Mouse (Mus musculus) G1E (cell line): Measurements from ENCODE around the gene Eftud2. TPM values are rescaled to one million over a fixed set of nuclear protein-coding genes. Genes with fewer than 3 reads are reported as not detected.

Experiments used
- ATAC-seq: 2 replicates; pipeline ENCODE4 v1.8.0; 2016; ENCODE audit warnings: mild to moderate bottlenecking; ENCODE audit not compliant: insufficient number of reproducible peaks, poor library complexity, low FRiP score, severe bottlenecking; ENCODE audit errors: extremely low read depth
- DNase-seq: peaks from one replicate; pipeline ENCODE4 v3.0.0; 2012; ENCODE audit warnings: low spot score
- H3K27me3 ChIP-seq: 2 replicates; pipeline ENCODE4 v1.6.1; 2012; ENCODE audit warnings: mild to moderate bottlenecking, low read length, inconsistent platforms; ENCODE audit not compliant: insufficient read depth
- H3K36me3 ChIP-seq: replicated peaks from 2 replicates; pipeline ENCODE3; 2012; ENCODE audit warnings: mild to moderate bottlenecking, inconsistent platforms
- H3K4me1 ChIP-seq: 2 replicates; pipeline ENCODE4 v1.6.1; 2012; ENCODE audit warnings: low read depth, low read length, inconsistent platforms, mixed read lengths; ENCODE audit not compliant: insufficient read depth
- H3K4me3 ChIP-seq: 2 replicates; pipeline ENCODE4 v1.5.1; 2012; ENCODE audit warnings: low read depth, mild to moderate bottlenecking, inconsistent platforms, low read length, moderate library complexity, mixed read lengths
- H3K9me3 ChIP-seq: replicated peaks from 2 replicates; pipeline ENCODE4 v1.6.1; 2012; ENCODE audit warnings: inconsistent platforms
- CTCF ChIP-seq: IDR thresholded peaks from 2 replicates; pipeline ENCODE4 v1.5.1; 2012; ENCODE audit warnings: low read depth, low read length, inconsistent platforms, mixed read lengths
- GATA1 ChIP-seq: IDR thresholded peaks from 2 replicates; pipeline ENCODE4 v1.6.1; 2012; ENCODE audit warnings: borderline replicate concordance, low read length, inconsistent platforms, mixed read lengths
- GATA2 ChIP-seq: IDR thresholded peaks from 2 replicates; pipeline ENCODE4 v1.6.1; 2012; ENCODE audit warnings: low read depth, low read length, inconsistent platforms, borderline replicate concordance
- POLR2AphosphoS5 ChIP-seq: IDR thresholded peaks from 2 replicates; pipeline ENCODE4 v1.6.1; 2012; ENCODE audit warnings: low read depth, low read length, inconsistent platforms; ENCODE audit not compliant: insufficient replicate concordance
- TAL1 ChIP-seq: conservative IDR thresholded peaks from 2 replicates; pipeline ENCODE4 v1.6.1; 2012; ENCODE audit warnings: low read depth, low read length, inconsistent platforms, mixed read lengths
- polyA plus RNA-seq: library from polyadenylated mRNA; stranded (reverse); fragments of >175 nt; gene quantifications from 2 replicates; pipeline ENCODE4 v1.2.3, GENCODE M21; 2012
- total RNA-seq, 2 experiments: library from RNA; stranded (forward) in 1 of 2; stranded (reverse) in 1 of 2; fragments of 200-1000 nt in 1 of 2; fragments of >200 nt in 1 of 2; fragmentation: Nextera tagmentation in 1 of 2; gene quantifications; 2 replicates each; pipeline ENCODE4 v1.2.3; 2014 to 2017

Eftud2 gene
- total and polyA plus RNA-seq, 3 experiments: 109 to 335 (median 171) TPM

- H3K4me3 ChIP-seq: no peak within 1 kb of the TSS
- DNase-seq (no peak), ATAC-seq (no peak)
- TF ChIP-seq CTCF: no peak
- no peak for TF ChIP-seq POLR2AphosphoS5
- no peak for TF ChIP-seq TAL1
- TF ChIP-seq GATA1: no peak
- no peak for TF ChIP-seq GATA2
- H3K4me1 ChIP-seq: peaks cover 16% of the 10 kb centered on the region
- H3K36me3 ChIP-seq: no peaks in the 10 kb centered on the region
- H3K9me3 ChIP-seq: no peaks in the 10 kb centered on the region
- peaks cover 66% of the 10 kb centered on the region for H3K27me3 ChIP-seq
Observed at GRCm38 (mm10) chr11:102884616-102885219, 3.9 kb upstream of the Eftud2 start, which contains the start of gene Fam187a. Fam187a (plus strand) TSS chr11:102885169.

- peaks cover 37% of the 10 kb centered on the region for H3K27me3 ChIP-seq
- H3K36me3 ChIP-seq: peaks cover 29% of the 10 kb centered on the region
- no peak for TF ChIP-seq CTCF
- no peak for TF ChIP-seq POLR2AphosphoS5
- TF ChIP-seq TAL1: no peak
- TF ChIP-seq GATA2: no peak
- TF ChIP-seq GATA1: no peak
- no peaks in the 10 kb centered on the region for H3K9me3 ChIP-seq
- peak overlapping the region; percentile 84 for H3K4me3 ChIP-seq
- DNase-seq (no peak), ATAC-seq (no peak; the same call in 1 of the 2 replicates)
- H3K4me1 ChIP-seq: peaks cover 28% of the 10 kb centered on the region
Observed at GRCm38 (mm10) chr11:102881314-102882198, 771 bp upstream of the Eftud2 start.

GRCm38 (mm10) chr11:102879558-102879957, 1.2 kb downstream of the Eftud2 start:
- H3K4me1 ChIP-seq: peaks cover 34% of the 10 kb centered on the region
- ATAC-seq (no peak), DNase-seq (no peak)
- H3K9me3 ChIP-seq: no peaks in the 10 kb centered on the region
- peaks cover 18% of the 10 kb centered on the region for H3K27me3 ChIP-seq
- H3K36me3 ChIP-seq: peaks cover 48% of the 10 kb centered on the region
- no peak for TF ChIP-seq TAL1
- no peak for TF ChIP-seq POLR2AphosphoS5
- TF ChIP-seq CTCF: no peak
- no peak for TF ChIP-seq GATA1
- no peak for TF ChIP-seq GATA2
- H3K4me3 ChIP-seq: peak overlapping the region; percentile 84; the same call in 1 of the 2 replicates

- H3K9me3 ChIP-seq: no peaks in the 10 kb centered on the region
- ATAC-seq (no peak), DNase-seq (no peak)
- TF ChIP-seq GATA2 (no peak), TAL1 (no peak), CTCF (no peak), POLR2AphosphoS5 (no peak), GATA1 (no peak)
- no peak overlapping the region for H3K4me3 ChIP-seq
- H3K4me1 ChIP-seq: peaks cover 21% of the 10 kb centered on the region
- no peaks in the 10 kb centered on the region for H3K27me3 ChIP-seq
- H3K36me3 ChIP-seq: peaks cover 85% of the 10 kb centered on the region
Observed at GRCm38 (mm10) chr11:102874801-102875334, 5.9 kb downstream of the Eftud2 start.

GRCm38 (mm10) chr11:102864272-102864671, 16.5 kb downstream of the Eftud2 start:
- Histone ChIP-seq H3K4me1 (0 out of 2 replicates have a peak, but pooled peaks cover 2% of the 10 kb centered on the region), H3K27me3 (no peaks in the 10 kb centered on the region), H3K9me3 (no peaks in the 10 kb centered on the region), H3K36me3 (peaks cover 97% of the 10 kb centered on the region), H3K4me3 (no peak overlapping the region)
- TF ChIP-seq GATA2: no peak
- TF ChIP-seq CTCF: 0 out of 2 replicates have a peak, but pooled peaks have one; percentile 4
- ATAC-seq: no peak
- DNase-seq: no peak

- H3K4me3 ChIP-seq: no peak overlapping the region
- TF ChIP-seq GATA1 (no peak), POLR2AphosphoS5 (no peak), GATA2 (no peak), CTCF (no peak), TAL1 (no peak)
- H3K9me3 ChIP-seq: no peaks in the 10 kb centered on the region
- peaks cover 99% of the 10 kb centered on the region for H3K36me3 ChIP-seq
- ATAC-seq (no peak), DNase-seq (no peak)
- H3K27me3 ChIP-seq: no peaks in the 10 kb centered on the region
- H3K4me1 ChIP-seq: no peaks in the 10 kb centered on the region
Observed at GRCm38 (mm10) chr11:102859933-102860332, 20.9 kb downstream of the Eftud2 start.
